ENCODE assay signal across 9 mouse cellular contexts in genomic region chr9:70331727-70332335, GRCm38 (mm10).
DNase-seq lines count a peak whose midpoint lies in the region; ATAC-seq and TF ChIP-seq lines count a peak whose summit lies in the region.
"Had no signal": no experiment of that assay in that cellular context is flagged by ENCODE, and none has a peak within 500 bp of the region (broad histone marks: within the 10 kb centered on the region; RNA-seq: fewer than 3 reads in every experiment).

No protein-coding gene starts in this region.

- peaks cover 46% of the 10 kb centered on the region for H3K36me3 ChIP-seq in liver, adult 2 months (ENCODE audit: control insufficient read depth, insufficient read depth, low read length)
- H3K36me3 ChIP-seq in liver, postnatal 0 days (replicated peaks; ENCODE audit: insufficient read depth, low read length) = 0 out of 2 replicates have a peak, but pooled peaks cover 2% of the 10 kb centered on the region
- peaks cover 20% of the 10 kb centered on the region; the same call in 1 of the 2 replicates for H3K36me3 ChIP-seq in kidney, embryonic 16.5 days (ENCODE audit: insufficient read depth, low read length)
- H3K36me3 ChIP-seq in lung, embryonic 15.5 days = peaks cover 15% of the 10 kb centered on the region
- H3K36me3 ChIP-seq in stomach, postnatal 0 days (ENCODE audit: control insufficient read depth, insufficient read depth, low read length) = peaks cover 15% of the 10 kb centered on the region; the same call in 1 of the 2 replicates
- no peaks in the 10 kb centered on the region for H3K36me3 ChIP-seq in forebrain, embryonic 14.5 days (ENCODE audit: control insufficient read depth, insufficient read depth, low read length)
- no peaks in the 10 kb centered on the region for H3K36me3 ChIP-seq in midbrain, embryonic 14.5 days (ENCODE audit: control insufficient read depth, insufficient read depth, low read length)

- H3K9me3 ChIP-seq in liver, postnatal 0 days (ENCODE audit: low read length) = no peaks in the 10 kb centered on the region
- no peaks in the 10 kb centered on the region for H3K9me3 ChIP-seq in kidney, embryonic 16.5 days (ENCODE audit: low read length)
- no peaks in the 10 kb centered on the region for H3K9me3 ChIP-seq in lung, embryonic 15.5 days
- no peaks in the 10 kb centered on the region for H3K9me3 ChIP-seq in stomach, postnatal 0 days (ENCODE audit: control insufficient read depth, low read length)
- H3K9me3 ChIP-seq in forebrain, embryonic 14.5 days (replicated peaks; ENCODE audit: control insufficient read depth, low read length) = no peaks in the 10 kb centered on the region
- H3K9me3 ChIP-seq in midbrain, embryonic 14.5 days (ENCODE audit: control insufficient read depth, low read length) = no peaks in the 10 kb centered on the region
- H3K9me3 ChIP-seq: heart, embryonic 15.5 days had no signal

- no peak for ATAC-seq in liver, postnatal 0 days
- peak; percentile 89 for ATAC-seq in kidney, embryonic 16.5 days (ENCODE audit: low FRiP score, low TSS enrichment)
- ATAC-seq in lung, embryonic 15.5 days (ENCODE audit: borderline replicate concordance, extremely low read depth, low FRiP score, low TSS enrichment) = peak; percentile 19; the same call in 1 of the 2 replicates
- no peak for ATAC-seq in stomach, postnatal 0 days (ENCODE audit: low FRiP score, low TSS enrichment)
- no peak for ATAC-seq in forebrain, embryonic 14.5 days
- no peak for ATAC-seq in midbrain, embryonic 14.5 days (ENCODE audit: low FRiP score, low TSS enrichment)

- H3K27ac ChIP-seq in liver, adult 2 months (replicated peaks; ENCODE audit: insufficient read depth, low read depth, low read length) = no peak overlapping the region
- H3K27ac ChIP-seq in liver, postnatal 0 days (ENCODE audit: low read depth) = no peak overlapping the region
- H3K27ac ChIP-seq in kidney, embryonic 16.5 days (ENCODE audit: low read length) = no peak overlapping the region
- no peak overlapping the region for H3K27ac ChIP-seq in lung, embryonic 15.5 days
- peak overlapping the region; percentile 20; the same call in 1 of the 2 replicates for H3K27ac ChIP-seq in stomach, postnatal 0 days (replicated peaks)
- no peak overlapping the region for H3K27ac ChIP-seq in forebrain, embryonic 14.5 days (ENCODE audit: low read depth, low read length)
- H3K27ac ChIP-seq in midbrain, embryonic 14.5 days (replicated peaks; ENCODE audit: low read depth, low read length) = no peak overlapping the region
- H3K27ac ChIP-seq: heart, embryonic 15.5 days had no signal

- H3K27me3 ChIP-seq in liver, adult 2 months (ENCODE audit: control insufficient read depth, insufficient read depth, low read length) = no peaks in the 10 kb centered on the region
- no peaks in the 10 kb centered on the region for H3K27me3 ChIP-seq in liver, postnatal 0 days (ENCODE audit: insufficient read depth, low read length)
- H3K27me3 ChIP-seq in kidney, embryonic 16.5 days (ENCODE audit: insufficient read depth, low read length) = no peaks in the 10 kb centered on the region
- H3K27me3 ChIP-seq in lung, embryonic 15.5 days = no peaks in the 10 kb centered on the region
- H3K27me3 ChIP-seq in stomach, postnatal 0 days (ENCODE audit: control insufficient read depth, insufficient read depth, low read length) = no peaks in the 10 kb centered on the region
- no peaks in the 10 kb centered on the region for H3K27me3 ChIP-seq in forebrain, embryonic 14.5 days (replicated peaks; ENCODE audit: control insufficient read depth, insufficient read depth, low read length)
- no peaks in the 10 kb centered on the region for H3K27me3 ChIP-seq in midbrain, embryonic 14.5 days (ENCODE audit: control insufficient read depth, insufficient read depth, low read length)
- H3K27me3 ChIP-seq: heart, embryonic 15.5 days had no signal

- TF ChIP-seq CTCF in liver, adult 2 months (IDR thresholded peaks at IDR 0.05; ENCODE audit: low read depth, low read length) = no peak
- no peak for TF ChIP-seq CTCF in liver, postnatal 0 days (IDR thresholded peaks at IDR 0.05; ENCODE audit: low read depth)
- TF ChIP-seq CTCF in stomach, postnatal 0 days (IDR thresholded peaks at IDR 0.05; ENCODE audit: low read depth) = no peak

- peak; percentile 26 for DNase-seq in liver, adult 2 months (ENCODE audit: extremely low read depth, low read depth, low spot score)
- DNase-seq in liver, postnatal 0 days = no peak
- no peak for DNase-seq in stomach, postnatal 0 days (ENCODE audit: low spot score)
- DNase-seq in forebrain, embryonic 14.5 days (ENCODE audit: low spot score) = no peak
- DNase-seq in midbrain, embryonic 14.5 days = no peak

- TF ChIP-seq POLR2A in liver, adult 2 months (IDR thresholded peaks at IDR 0.05; ENCODE audit: extremely low read depth, insufficient read depth, low read length) = no peak

- 88% methylated on average over 11 of the region's 11 CpGs for WGBS in liver, adult 2 months
- 55% methylated on average over 11 of the region's 11 CpGs for WGBS in liver, postnatal 0 days (ENCODE audit: insufficient replicate concordance)
- 31% methylated on average over 11 of the region's 11 CpGs for WGBS in kidney, embryonic 16.5 days
- WGBS in lung, embryonic 15.5 days = 51% methylated on average over 11 of the region's 11 CpGs
- WGBS in stomach, postnatal 0 days = 48% methylated on average over 11 of the region's 11 CpGs
- 92% methylated on average over 11 of the region's 11 CpGs for WGBS in forebrain, embryonic 14.5 days
- 94% methylated on average over 11 of the region's 11 CpGs for WGBS in midbrain, embryonic 14.5 days

- H3K79me2 ChIP-seq in liver, adult 2 months (ENCODE audit: control insufficient read depth, insufficient read depth, low read length) = no peaks in the 10 kb centered on the region

- H3K4me2 ChIP-seq in liver, postnatal 0 days (ENCODE audit: low read depth, low read length) = no peak overlapping the region
- H3K4me2 ChIP-seq in kidney, embryonic 16.5 days (replicated peaks; ENCODE audit: low read depth, low read length) = no peak overlapping the region
- H3K4me2 ChIP-seq in lung, embryonic 15.5 days = no peak overlapping the region
- no peak overlapping the region for H3K4me2 ChIP-seq in stomach, postnatal 0 days (replicated peaks; ENCODE audit: low read depth)
- H3K4me2 ChIP-seq in forebrain, embryonic 14.5 days (ENCODE audit: low read length) = no peak overlapping the region
- no peak overlapping the region for H3K4me2 ChIP-seq in midbrain, embryonic 14.5 days (ENCODE audit: low read length)
- H3K4me2 ChIP-seq: heart, embryonic 15.5 days; midbrain, embryonic 11.5 days had no signal

- no peak for TF ChIP-seq EP300 in liver, postnatal 0 days (IDR thresholded peaks at IDR 0.05; ENCODE audit: low read depth)
- no peak for TF ChIP-seq EP300 in stomach, postnatal 0 days (optimal IDR thresholded peaks at IDR 0.05)

- H3K9ac ChIP-seq in liver, adult 2 months (ENCODE audit: low read depth, low read length) = no peak overlapping the region
- H3K9ac ChIP-seq in liver, postnatal 0 days (replicated peaks) = no peak overlapping the region
- no peak overlapping the region for H3K9ac ChIP-seq in kidney, embryonic 16.5 days (replicated peaks; ENCODE audit: low read length)
- H3K9ac ChIP-seq in lung, embryonic 15.5 days = no peak overlapping the region
- no peak overlapping the region for H3K9ac ChIP-seq in stomach, postnatal 0 days (ENCODE audit: low read length)
- H3K9ac ChIP-seq in forebrain, embryonic 14.5 days (ENCODE audit: low read length) = no peak overlapping the region
- no peak overlapping the region for H3K9ac ChIP-seq in midbrain, embryonic 14.5 days (replicated peaks; ENCODE audit: low read length)
- H3K9ac ChIP-seq: heart, embryonic 15.5 days had no signal

- no peaks in the 10 kb centered on the region for H3K4me1 ChIP-seq in liver, adult 2 months (ENCODE audit: control insufficient read depth, insufficient read depth, low read length)
- no peaks in the 10 kb centered on the region for H3K4me1 ChIP-seq in liver, postnatal 0 days (ENCODE audit: insufficient read depth)
- H3K4me1 ChIP-seq in kidney, embryonic 16.5 days (ENCODE audit: insufficient read depth, low read length) = 0 out of 2 replicates have a peak, but pooled peaks cover 4% of the 10 kb centered on the region
- no peaks in the 10 kb centered on the region for H3K4me1 ChIP-seq in lung, embryonic 15.5 days
- no peaks in the 10 kb centered on the region for H3K4me1 ChIP-seq in stomach, postnatal 0 days (replicated peaks; ENCODE audit: control insufficient read depth, insufficient read depth)
- H3K4me1 ChIP-seq in forebrain, embryonic 14.5 days (ENCODE audit: control insufficient read depth, insufficient read depth, low read length) = no peaks in the 10 kb centered on the region
- H3K4me1 ChIP-seq in midbrain, embryonic 14.5 days (ENCODE audit: control insufficient read depth, insufficient read depth, low read length) = no peaks in the 10 kb centered on the region

- H3K4me3 ChIP-seq in liver, adult 2 months (ENCODE audit: insufficient read depth, low read depth, low read length) = no peak overlapping the region
- no peak overlapping the region for H3K4me3 ChIP-seq in liver, postnatal 0 days (ENCODE audit: low read depth, low read length)
- H3K4me3 ChIP-seq in kidney, embryonic 16.5 days (ENCODE audit: low read length) = no peak overlapping the region
- no peak overlapping the region for H3K4me3 ChIP-seq in lung, embryonic 15.5 days
- H3K4me3 ChIP-seq in stomach, postnatal 0 days (ENCODE audit: low read depth, low read length) = no peak overlapping the region
- H3K4me3 ChIP-seq in forebrain, embryonic 14.5 days (ENCODE audit: low read depth, low read length) = no peak overlapping the region
- H3K4me3 ChIP-seq in midbrain, embryonic 14.5 days (replicated peaks; ENCODE audit: low read depth, low read length) = no peak overlapping the region
- H3K4me3 ChIP-seq: heart, embryonic 15.5 days had no signal

Comparison
In these comparisons a context has a peak if more than half of its experiments do, and no peak if none do; other contexts are left out.
1. ATAC-seq: peak in kidney, embryonic 16.5 days (single experiment) and lung, embryonic 15.5 days (single experiment); none in liver, postnatal 0 days (single experiment), stomach, postnatal 0 days (single experiment), forebrain, embryonic 14.5 days (single experiment) and midbrain, embryonic 14.5 days (single experiment).